In the genomic region with DNA sequence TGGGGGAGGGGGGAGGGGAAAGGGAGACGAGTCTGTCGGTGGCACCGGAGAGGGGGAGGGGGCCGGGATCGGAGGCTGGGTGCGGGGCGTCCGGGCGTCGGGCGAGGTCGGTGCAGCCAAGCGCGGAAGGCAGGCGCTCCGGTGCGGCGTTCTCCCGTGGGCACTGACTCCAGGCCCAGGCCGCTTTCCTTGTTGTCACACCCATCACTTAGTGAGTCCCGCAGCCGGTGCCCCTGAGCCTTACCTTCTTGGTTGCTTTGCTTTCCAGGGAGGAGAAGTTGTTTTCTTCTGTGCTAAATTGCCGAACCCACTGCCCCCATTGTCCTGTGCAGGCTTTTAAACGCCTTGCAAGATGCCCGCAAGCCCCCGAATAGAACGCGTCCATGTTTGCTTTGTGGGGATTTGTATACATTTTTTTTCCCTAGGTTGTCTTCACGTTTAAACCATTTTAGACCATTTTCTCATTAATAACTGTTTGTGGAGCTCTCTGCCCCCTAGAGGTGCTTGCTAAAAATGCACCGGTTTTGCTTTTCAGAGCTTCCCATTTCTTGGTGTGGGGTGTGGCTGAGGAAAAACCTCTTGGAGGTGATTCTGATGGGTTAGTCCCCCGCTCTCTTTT, we compare ENCODE assay signal across 8 mouse cellular contexts. TPM values are rescaled to one million over a fixed set of nuclear protein-coding genes. Genes with fewer than 3 reads are reported as not detected.
DNase-seq lines count a peak whose midpoint lies in the region; ATAC-seq lines count a peak whose summit lies in the region.

No protein-coding gene starts in this region.

- H3K9ac ChIP-seq in forebrain, embryonic 15.5 days (replicated peaks): peak overlapping the region; percentile 89
- H3K9ac ChIP-seq in liver, embryonic 15.5 days: peak overlapping the region; percentile 79
- H3K9ac ChIP-seq in neural tube, embryonic 11.5 days (ENCODE audit: low read length): peak overlapping the region; percentile 78
- peak overlapping the region; percentile 79 for H3K9ac ChIP-seq in stomach, embryonic 16.5 days (ENCODE audit: low read length)

- intact Hi-C loops in heart, postnatal 25 days (cut with DNase I): no loop called here

- DNase-seq in MEL-GATA-1-ER (ENCODE audit: extremely low read depth, low read depth): peak; percentile 68
- peak; percentile 75 to 77 for DNase-seq in cerebellum, adult 18-20 months
- DNase-seq in heart, postnatal 25 days (ENCODE audit: low spot score): peak; percentile 21
- peak; percentile 33 for DNase-seq in large intestine, adult 2 months (ENCODE audit: low read depth, low spot score)
- DNase-seq in neural tube, embryonic 11.5 days (ENCODE audit: low spot score): peak; percentile 82

- peak overlapping the region; percentile 96 for H3K27ac ChIP-seq in forebrain, embryonic 15.5 days (replicated peaks)
- H3K27ac ChIP-seq in liver, embryonic 15.5 days (replicated peaks): peak overlapping the region; percentile 91
- peak overlapping the region; percentile 82 for H3K27ac ChIP-seq in neural tube, embryonic 11.5 days (ENCODE audit: low read depth, low read length)
- H3K27ac ChIP-seq in stomach, embryonic 16.5 days (ENCODE audit: low read length): peak overlapping the region; percentile 89

- WGBS in forebrain, embryonic 15.5 days: under 1% methylated on average over 31 of the region's 31 CpGs
- WGBS in large intestine, adult 2 months: under 1% methylated on average over 27 of the region's 31 CpGs
- under 1% methylated on average over 31 of the region's 31 CpGs for WGBS in liver, embryonic 15.5 days (ENCODE audit: insufficient replicate concordance)
- WGBS in neural tube, embryonic 11.5 days: under 1% methylated on average over 29 of the region's 31 CpGs
- under 1% methylated on average over 31 of the region's 31 CpGs for WGBS in stomach, embryonic 16.5 days

- 0 out of 2 replicates have a peak, but pooled peaks cover 3% of the 10 kb centered on the region for H3K36me3 ChIP-seq in forebrain, embryonic 15.5 days
- H3K36me3 ChIP-seq in liver, embryonic 15.5 days (replicated peaks): no peaks in the 10 kb centered on the region
- H3K36me3 ChIP-seq in neural tube, embryonic 11.5 days (ENCODE audit: control insufficient read depth, insufficient read depth, low read length): no peaks in the 10 kb centered on the region
- no peaks in the 10 kb centered on the region for H3K36me3 ChIP-seq in stomach, embryonic 16.5 days (ENCODE audit: control insufficient read depth, insufficient read depth, low read length)

- H3K4me2 ChIP-seq in forebrain, embryonic 15.5 days (replicated peaks): peak overlapping the region; percentile 38
- H3K4me2 ChIP-seq in liver, embryonic 15.5 days: peak overlapping the region; percentile 85
- peak overlapping the region; percentile 57 for H3K4me2 ChIP-seq in neural tube, embryonic 11.5 days (ENCODE audit: low read depth)
- H3K4me2 ChIP-seq in stomach, embryonic 16.5 days (ENCODE audit: low read depth, low read length): peak overlapping the region; percentile 64

- H3K4me3 ChIP-seq in forebrain, embryonic 15.5 days: peak overlapping the region; percentile 83
- peak overlapping the region; percentile 92 for H3K4me3 ChIP-seq in liver, embryonic 15.5 days (replicated peaks)
- H3K4me3 ChIP-seq in neural tube, embryonic 11.5 days (ENCODE audit: low read depth, low read length): peak overlapping the region; percentile 81
- peak overlapping the region; percentile 82 for H3K4me3 ChIP-seq in stomach, embryonic 16.5 days (replicated peaks; ENCODE audit: low read length)

- no peaks in the 10 kb centered on the region for H3K9me3 ChIP-seq in forebrain, embryonic 15.5 days
- H3K9me3 ChIP-seq in liver, embryonic 15.5 days (replicated peaks): no peaks in the 10 kb centered on the region
- H3K9me3 ChIP-seq in neural tube, embryonic 11.5 days (ENCODE audit: control insufficient read depth, low read length): no peaks in the 10 kb centered on the region
- no peaks in the 10 kb centered on the region for H3K9me3 ChIP-seq in stomach, embryonic 16.5 days (replicated peaks; ENCODE audit: control insufficient read depth, low read length)

- ATAC-seq in forebrain, embryonic 15.5 days (replicated peaks): peak; percentile 75
- ATAC-seq in liver, embryonic 15.5 days (ENCODE audit: insufficient read depth): peak; percentile 78
- ATAC-seq in neural tube, embryonic 11.5 days (ENCODE audit: insufficient read depth, low FRiP score, low TSS enrichment): peak; percentile 76
- ATAC-seq in stomach, embryonic 16.5 days (ENCODE audit: insufficient read depth, low FRiP score): peak; percentile 73; the same call in 1 of the 2 replicates

- H3K27me3 ChIP-seq in forebrain, embryonic 15.5 days: no peaks in the 10 kb centered on the region
- H3K27me3 ChIP-seq in liver, embryonic 15.5 days: peaks cover 4% of the 10 kb centered on the region; the same call in 1 of the 2 replicates
- H3K27me3 ChIP-seq in neural tube, embryonic 11.5 days (ENCODE audit: control insufficient read depth, insufficient read depth, low read length): no peaks in the 10 kb centered on the region
- H3K27me3 ChIP-seq in stomach, embryonic 16.5 days (ENCODE audit: control insufficient read depth, insufficient read depth, low read length): no peaks in the 10 kb centered on the region

- H3K4me1 ChIP-seq in forebrain, embryonic 15.5 days: peaks cover 18% of the 10 kb centered on the region
- H3K4me1 ChIP-seq in liver, embryonic 15.5 days (replicated peaks): peaks cover 34% of the 10 kb centered on the region
- H3K4me1 ChIP-seq in neural tube, embryonic 11.5 days (ENCODE audit: control insufficient read depth, insufficient read depth, low read length): no peaks in the 10 kb centered on the region; the same call in 1 of the 2 replicates
- H3K4me1 ChIP-seq in stomach, embryonic 16.5 days (ENCODE audit: control insufficient read depth, insufficient read depth, low read length): peaks cover 3% of the 10 kb centered on the region; the same call in 1 of the 2 replicates

RNA-seq across cellular contexts. Expression of gene Kidins220, which starts 0.5 kb away (rescaled TPM):
- 141 and 143 TPM in 2 replicates for polyA plus RNA-seq in forebrain, embryonic 15.5 days (2015; fragmentation: Nextera tagmentation; extraction: Ambion mirVana)
- 10 to 100 TPM; 69.0 to 76.8 TPM for total RNA-seq in heart, postnatal 25 days (2021)
- polyA plus RNA-seq in large intestine, adult 2 months (2012; rRNA removed): 8.7 and 18.7 TPM in 2 replicates
- 7.1 and 7.3 TPM in 2 replicates for polyA plus RNA-seq in liver, embryonic 15.5 days (2015; fragmentation: Nextera tagmentation; extraction: Ambion mirVana)
- 58.1 and 64.0 TPM in 2 replicates for polyA plus RNA-seq in neural tube, embryonic 11.5 days (2014; fragmentation: Nextera tagmentation; extraction: Ambion mirVana)
- polyA plus RNA-seq in stomach, embryonic 16.5 days (2015; fragmentation: Nextera tagmentation; extraction: Ambion mirVana): 30.1 and 32.7 TPM in 2 replicates

Comparison
In these comparisons a context has a peak if more than half of its experiments do, and no peak if none do; other contexts are left out.
1. Peak in every context shown above with its lines: DNase-seq, ATAC-seq, H3K4me3 ChIP-seq and H3K27ac ChIP-seq.
2. DNase-seq: peak in every context shown above with its lines; median percentile 82 in neural tube, embryonic 11.5 days; 76 in cerebellum, adult 18-20 months; 68 in MEL-GATA-1-ER; 33 in large intestine, adult 2 months; 21 in heart, postnatal 25 days.